Mouse (Mus musculus) brain, embryonic 14.5 days (tissue): ENCODE measurements at regions not wholly inside any gene's neighbourhood (a gene's known extent, or its start where the extent isn't known, plus 50 kb on each side); places are given as distances from the start of the nearest gene placed in this dataset.

Source experiments
- DNase-seq: peaks from one replicate; pipeline ENCODE4 v3.0.0-alpha.2; 2011; ENCODE audit warnings: low read depth
- CTCF ChIP-seq: fragments of 200-500 bp; IDR thresholded peaks from 2 replicates; pipeline ENCODE4 v1.5.1; 2012; ENCODE audit warnings: inconsistent platforms, mild to moderate bottlenecking, moderate library complexity, borderline replicate concordance; ENCODE audit not compliant: insufficient read depth, insufficient read length; ENCODE audit errors: extremely low read depth
- POLR2A ChIP-seq: fragments of 200-500 bp; IDR thresholded peaks from 2 replicates; pipeline ENCODE4 v1.6.1; 2012; ENCODE audit warnings: mild to moderate bottlenecking, inconsistent platforms, borderline replicate concordance; ENCODE audit not compliant: poor library complexity, insufficient read depth, insufficient read length, severe bottlenecking; ENCODE audit errors: extremely low read depth

GRCm38 (mm10) chr3:78509336-78509735, 777.0 kb downstream of the Rapgef2 start:
- TF ChIP-seq POLR2A (no peak), CTCF (no peak)
- no peak for DNase-seq

- TF ChIP-seq CTCF (no peak), POLR2A (no peak)
- peak; percentile 45 for DNase-seq
Measured at GRCm38 (mm10) chr3:78477689-78478088, 808.6 kb downstream of the Rapgef2 start.
